ENCODE assay signal across 14 mouse cellular contexts in genomic region chr9:105764681-105765080, GRCm38 (mm10).
"Had no signal": no experiment of that assay in that cellular context is flagged by ENCODE, and none has a peak within 500 bp of the region (broad histone marks: within the 10 kb centered on the region; RNA-seq: fewer than 3 reads in every experiment).

No protein-coding gene starts in this region.

- H3K4me2 ChIP-seq: limb, embryonic 15.5 days; liver, embryonic 12.5 days; neural tube, embryonic 12.5 days had no signal

- H3K9ac ChIP-seq: limb, embryonic 15.5 days; liver, embryonic 12.5 days; neural tube, embryonic 12.5 days had no signal

- H3K4me3 ChIP-seq: layer of hippocampus, adult 2 months; left cerebral cortex, adult 2 months; limb, embryonic 15.5 days; liver, embryonic 12.5 days; midbrain, embryonic 10.5 days; neural tube, embryonic 12.5 days had no signal

- H3K27me3 ChIP-seq: limb, embryonic 15.5 days; liver, embryonic 12.5 days; neural tube, embryonic 12.5 days had no signal

- H3K36me3 ChIP-seq: limb, embryonic 15.5 days; liver, embryonic 12.5 days; midbrain, embryonic 10.5 days; neural tube, embryonic 12.5 days had no signal

- DNase-seq: kidney, adult 8-10 months; kidney, postnatal 36 days; midbrain, embryonic 14.5 days; right cerebral cortex, postnatal 4 days; spleen, adult 18-20 months; thymus, adult 2 months; thymus, postnatal 25 days had no signal

- ATAC-seq: intestine, postnatal 0 days; liver, embryonic 12.5 days had no signal

- H3K27ac ChIP-seq: layer of hippocampus, adult 2 months; left cerebral cortex, adult 2 months; limb, embryonic 15.5 days; liver, embryonic 12.5 days; midbrain, embryonic 10.5 days; neural tube, embryonic 12.5 days had no signal

- H3K4me1 ChIP-seq: liver, embryonic 12.5 days; neural tube, embryonic 12.5 days had no signal

- H3K9me3 ChIP-seq: limb, embryonic 15.5 days; liver, embryonic 12.5 days; midbrain, embryonic 10.5 days; neural tube, embryonic 12.5 days had no signal
